Mouse (Mus musculus): Measurements from ENCODE around the gene Fos. TPM values are rescaled to one million over a fixed set of nuclear protein-coding genes. Genes with fewer than 3 reads are reported as not detected.
A peak's percentile ranks its signal among the peaks of the same experiment; 100 is the strongest.

The Fos gene
- polyA plus RNA-seq, 1 experiment from 2014 or later: 1.3 TPM

- ATAC-seq: no peak
- Histone ChIP-seq H3K27me3 (ENCODE audit: insufficient read depth, low read length) (no peaks in the 10 kb centered on the region), H3K36me3 (replicated peaks; ENCODE audit: insufficient read depth, low read length) (no peaks in the 10 kb centered on the region), H3K4me1 (ENCODE audit: insufficient read depth) (peaks cover 8% of the 10 kb centered on the region), H3K9ac (replicated peaks) (no peak overlapping the region), H3K9me3 (ENCODE audit: low read length) (no peaks in the 10 kb centered on the region), H3K27ac (ENCODE audit: low read depth) (no peak overlapping the region), H3K4me2 (ENCODE audit: low read depth, low read length) (no peak overlapping the region), H3K4me3 (ENCODE audit: low read depth, low read length) (no peak overlapping the region)
- no peak for DNase-seq
- WGBS (ENCODE audit: insufficient replicate concordance): 45% methylated on average over 6 of the region's 6 CpGs
- no peak for TF ChIP-seq EP300 (IDR thresholded peaks at IDR 0.05; ENCODE audit: low read depth)
- TF ChIP-seq CTCF (IDR thresholded peaks at IDR 0.05; ENCODE audit: low read depth): no peak
Measured at GRCm38 (mm10) chr12:85447009-85447408, 26.7 kb upstream of the Fos start.

DNA sequence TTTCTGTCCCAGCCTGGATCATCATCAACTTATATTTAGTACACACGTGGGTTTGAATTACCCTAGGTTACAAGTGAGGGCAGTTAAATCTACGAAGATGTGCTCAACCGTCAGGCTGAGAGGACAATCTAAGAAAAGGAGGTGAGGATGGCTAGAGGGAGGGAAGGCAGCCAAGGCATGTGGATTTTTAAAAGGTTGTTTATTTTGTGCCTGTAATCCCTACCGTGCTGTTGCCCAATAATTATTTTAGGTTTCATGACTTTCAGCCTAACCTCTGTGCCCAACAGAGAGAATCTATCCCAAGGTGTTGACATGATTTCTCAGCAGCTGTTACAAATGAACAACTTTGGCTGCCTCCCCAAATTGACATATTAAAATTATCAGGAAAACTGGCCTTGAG lies 26.2 kb upstream of the Fos start:
- Histone ChIP-seq H3K4me3 (ENCODE audit: low read depth, low read length) (no peak overlapping the region), H3K4me1 (ENCODE audit: insufficient read depth) (peaks cover 12% of the 10 kb centered on the region), H3K27me3 (ENCODE audit: insufficient read depth, low read length) (no peaks in the 10 kb centered on the region), H3K4me2 (ENCODE audit: low read depth, low read length) (no peak overlapping the region), H3K9ac (replicated peaks) (no peak overlapping the region), H3K36me3 (replicated peaks; ENCODE audit: insufficient read depth, low read length) (no peaks in the 10 kb centered on the region), H3K9me3 (ENCODE audit: low read length) (no peaks in the 10 kb centered on the region), H3K27ac (ENCODE audit: low read depth) (no peak overlapping the region)
- no peak for DNase-seq
- ATAC-seq: no peak
- 54% methylated on average over 4 of the region's 4 CpGs for WGBS (ENCODE audit: insufficient replicate concordance)
- TF ChIP-seq EP300 (IDR thresholded peaks at IDR 0.05; ENCODE audit: low read depth): no peak
- no peak for TF ChIP-seq CTCF (IDR thresholded peaks at IDR 0.05; ENCODE audit: low read depth)

DNA sequence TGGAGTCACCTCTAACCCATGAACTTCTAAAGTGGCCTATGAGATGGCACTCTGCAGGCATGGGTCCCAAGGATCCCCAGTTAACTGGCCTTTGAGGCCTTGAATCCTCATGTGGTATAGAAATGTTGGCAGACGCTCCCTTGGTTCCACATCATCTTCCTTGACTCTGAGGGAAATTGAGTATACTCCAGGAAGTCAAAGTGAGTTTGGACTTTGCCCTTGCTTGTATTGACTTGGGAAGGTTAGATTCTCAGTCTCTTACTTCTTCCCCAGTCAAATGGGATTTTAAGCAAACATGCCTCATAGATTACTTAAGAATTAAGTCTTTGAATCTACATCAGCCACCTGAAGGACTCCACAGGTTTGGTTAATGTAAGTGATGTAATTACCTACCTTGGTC lies 24.2 kb upstream of the Fos start:
- Histone ChIP-seq H3K9ac (replicated peaks) (no peak overlapping the region), H3K4me1 (ENCODE audit: insufficient read depth) (peaks cover 10% of the 10 kb centered on the region), H3K27ac (ENCODE audit: low read depth) (no peak overlapping the region), H3K36me3 (replicated peaks; ENCODE audit: insufficient read depth, low read length) (no peaks in the 10 kb centered on the region), H3K27me3 (ENCODE audit: insufficient read depth, low read length) (no peaks in the 10 kb centered on the region), H3K4me2 (ENCODE audit: low read depth, low read length) (no peak overlapping the region), H3K9me3 (ENCODE audit: low read length) (no peaks in the 10 kb centered on the region), H3K4me3 (ENCODE audit: low read depth, low read length) (no peak overlapping the region)
- no peak for TF ChIP-seq EP300 (IDR thresholded peaks at IDR 0.05; ENCODE audit: low read depth)
- no peak for TF ChIP-seq CTCF (IDR thresholded peaks at IDR 0.05; ENCODE audit: low read depth)
- DNase-seq (no peak), ATAC-seq (no peak)
- WGBS (ENCODE audit: insufficient replicate concordance): 71% methylated on average over 1 of the region's 1 CpGs

- Histone ChIP-seq H3K4me2 (ENCODE audit: low read depth, low read length) (peak overlapping the region; percentile 46), H3K4me1 (ENCODE audit: insufficient read depth) (peaks cover 17% of the 10 kb centered on the region)
Measured at GRCm38 (mm10) chr12:85451693-85452491, 21.8 kb upstream of the Fos start.

DNA sequence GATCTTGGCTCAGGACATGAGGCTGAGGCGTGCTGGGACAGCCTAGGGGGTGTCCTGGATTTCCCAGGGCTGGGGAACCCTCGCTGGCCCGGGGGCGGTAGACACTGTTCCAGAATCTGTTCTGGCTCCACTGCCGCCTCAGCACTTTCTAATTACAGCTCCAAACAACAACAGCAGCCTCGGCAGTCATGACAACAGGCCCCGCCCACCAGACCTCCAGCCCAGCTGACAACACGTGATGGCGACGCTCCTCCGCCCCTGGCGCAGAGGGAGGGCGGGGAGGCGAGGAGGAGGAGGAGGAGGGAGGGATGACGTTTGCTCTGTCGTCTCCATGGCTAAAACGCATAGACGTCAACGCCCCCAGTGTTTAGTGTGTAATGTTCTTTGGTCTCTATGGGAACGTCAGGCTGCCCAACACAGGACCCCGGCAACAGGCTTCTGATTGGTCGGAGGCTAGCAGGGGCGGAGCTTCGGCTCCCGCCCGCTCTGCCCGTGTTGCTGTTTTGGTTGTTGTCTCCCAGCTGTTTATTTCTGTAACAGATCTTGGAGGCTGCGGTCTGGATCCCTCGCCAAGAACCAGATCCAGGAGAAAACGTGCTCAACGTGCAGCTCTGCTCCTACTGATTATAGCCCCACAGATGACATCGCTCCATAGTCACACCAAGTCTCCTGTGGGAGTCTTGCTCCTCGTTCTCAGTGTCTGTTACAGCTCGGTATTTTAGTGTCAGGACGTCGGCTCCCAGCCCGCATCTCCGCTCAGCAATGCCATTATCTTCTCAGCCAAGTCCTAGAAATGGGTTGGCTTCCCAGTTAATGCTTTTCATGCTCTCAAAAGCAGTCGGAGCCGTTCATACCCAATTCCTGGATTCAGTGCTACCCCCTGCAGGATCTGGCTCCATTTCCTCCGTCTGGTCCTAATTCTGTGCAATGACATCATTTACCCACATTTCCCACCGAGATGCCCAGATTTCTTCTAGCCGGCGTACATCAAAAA lies 18.3 kb upstream of the Fos start:
- H3K9me3 ChIP-seq (ENCODE audit: low read length): no peaks in the 10 kb centered on the region
- peak overlapping the region; percentile 53 for H3K4me3 ChIP-seq (ENCODE audit: low read depth, low read length)
- H3K9ac ChIP-seq (replicated peaks): peak overlapping the region; percentile 70
- peak; percentile 96 for DNase-seq
- TF ChIP-seq CTCF (IDR thresholded peaks at IDR 0.05; ENCODE audit: low read depth) (peak; percentile 28; the same call in 1 of the 2 replicates), EP300 (IDR thresholded peaks at IDR 0.05; ENCODE audit: low read depth) (0 out of 2 replicates have a peak, but pooled peaks have one; percentile 14)
- peak overlapping the region; percentile 89 for H3K4me2 ChIP-seq (ENCODE audit: low read depth, low read length)
- H3K27me3 ChIP-seq (ENCODE audit: insufficient read depth, low read length): no peaks in the 10 kb centered on the region
- H3K27ac ChIP-seq (ENCODE audit: low read depth): peak overlapping the region; percentile 76
- H3K4me1 ChIP-seq (ENCODE audit: insufficient read depth): peaks cover 17% of the 10 kb centered on the region
- H3K36me3 ChIP-seq (replicated peaks; ENCODE audit: insufficient read depth, low read length): no peaks in the 10 kb centered on the region
- ATAC-seq: peak; percentile 96
- 2% methylated on average over 44 of the region's 44 CpGs for WGBS (ENCODE audit: insufficient replicate concordance)

More at GRCm38 (mm10) chr12:85451693-85452491, 21.8 kb upstream of the Fos start:
- Histone ChIP-seq H3K36me3 (replicated peaks; ENCODE audit: insufficient read depth, low read length) (no peaks in the 10 kb centered on the region), H3K4me3 (ENCODE audit: low read depth, low read length) (no peak overlapping the region), H3K9me3 (ENCODE audit: low read length) (no peaks in the 10 kb centered on the region), H3K27me3 (ENCODE audit: insufficient read depth, low read length) (no peaks in the 10 kb centered on the region), H3K9ac (replicated peaks) (no peak overlapping the region), H3K27ac (ENCODE audit: low read depth) (no peak overlapping the region)
- TF ChIP-seq CTCF (IDR thresholded peaks at IDR 0.05; ENCODE audit: low read depth) (no peak), EP300 (IDR thresholded peaks at IDR 0.05; ENCODE audit: low read depth) (no peak)
- 39% methylated on average over 22 of the region's 22 CpGs for WGBS (ENCODE audit: insufficient replicate concordance)
- ATAC-seq: peak; percentile 26
- peak; percentile 56 for DNase-seq

DNA sequence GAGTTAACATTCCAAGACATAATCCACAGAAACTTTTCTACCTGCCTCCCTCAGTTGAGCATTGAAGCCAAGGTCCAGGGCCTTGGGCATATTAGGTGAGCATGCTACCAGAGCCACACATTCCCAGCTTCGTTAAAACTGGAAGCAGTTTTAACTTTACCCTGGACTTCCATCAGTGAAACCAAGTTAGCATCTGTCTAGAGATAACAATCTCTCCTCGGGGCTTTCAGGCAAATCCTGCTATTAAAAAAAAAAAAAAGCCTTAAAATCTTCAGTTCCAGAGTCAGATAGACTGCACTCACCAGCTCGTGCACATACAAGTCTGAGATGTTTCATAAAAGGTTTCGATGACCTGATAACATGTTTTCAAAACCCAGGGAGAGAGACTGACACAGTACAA lies 17.4 kb upstream of the Fos start:
- DNase-seq: no peak
- ATAC-seq: no peak
- Histone ChIP-seq H3K27me3 (ENCODE audit: insufficient read depth, low read length) (no peaks in the 10 kb centered on the region), H3K4me3 (ENCODE audit: low read depth, low read length) (no peak overlapping the region), H3K4me1 (ENCODE audit: insufficient read depth) (peaks cover 17% of the 10 kb centered on the region), H3K9ac (replicated peaks) (peak overlapping the region; percentile 70; the same call in 1 of the 2 replicates), H3K36me3 (replicated peaks; ENCODE audit: insufficient read depth, low read length) (no peaks in the 10 kb centered on the region), H3K4me2 (ENCODE audit: low read depth, low read length) (peak overlapping the region; percentile 89), H3K27ac (ENCODE audit: low read depth) (no peak overlapping the region), H3K9me3 (ENCODE audit: low read length) (no peaks in the 10 kb centered on the region)
- WGBS (ENCODE audit: insufficient replicate concordance): 41% methylated on average over 4 of the region's 4 CpGs
- TF ChIP-seq EP300 (IDR thresholded peaks at IDR 0.05; ENCODE audit: low read depth) (no peak), CTCF (IDR thresholded peaks at IDR 0.05; ENCODE audit: low read depth) (no peak)
